Mouse (Mus musculus) thymus, adult 2 months (tissue): ENCODE results near the gene Car7. TPM values are rescaled to one million over a fixed set of nuclear protein-coding genes. Genes with fewer than 3 reads are reported as not detected.

Experiments
- DNase-seq: peaks from one replicate; pipeline ENCODE4 v3.0.0; 2021
- H3K27ac ChIP-seq: fragments of 200-500 bp; 2 replicates; pipeline ENCODE4 v1.5.1; 2012; ENCODE audit warnings: low read length, control low read depth; ENCODE audit not compliant: control insufficient read depth, insufficient read depth
- H3K27me3 ChIP-seq: fragments of 200-500 bp; 2 replicates; pipeline ENCODE4 v1.6.1; 2012; ENCODE audit warnings: mild to moderate bottlenecking, low read length, moderate library complexity, mixed read lengths; ENCODE audit not compliant: control insufficient read depth, insufficient read depth
- H3K36me3 ChIP-seq: fragments of 200-500 bp; 2 replicates; pipeline ENCODE4 v1.6.1; 2012; ENCODE audit warnings: mild to moderate bottlenecking, low read length, moderate library complexity; ENCODE audit not compliant: control insufficient read depth, insufficient read depth
- H3K4me1 ChIP-seq: fragments of 200-500 bp; replicated peaks from 2 replicates; pipeline ENCODE4 v1.6.1; 2012; ENCODE audit warnings: low read length; ENCODE audit not compliant: control insufficient read depth, insufficient read depth
- H3K4me3 ChIP-seq: fragments of 200-500 bp; 2 replicates; pipeline ENCODE4 v1.5.1; 2012; ENCODE audit warnings: mild to moderate bottlenecking, low read length, control low read depth, moderate library complexity; ENCODE audit not compliant: control insufficient read depth, insufficient read depth
- CTCF ChIP-seq: fragments of 200-500 bp; IDR thresholded peaks from 2 replicates; pipeline ENCODE4 v1.5.1; 2012; ENCODE audit warnings: mild to moderate bottlenecking, control low read depth, low read length, moderate library complexity, borderline replicate concordance; ENCODE audit not compliant: control insufficient read depth, poor library complexity, insufficient read depth; ENCODE audit errors: extremely low read depth
- POLR2A ChIP-seq: fragments of 200-500 bp; IDR thresholded peaks from 2 replicates; pipeline ENCODE4 v1.6.1; 2012; ENCODE audit warnings: mild to moderate bottlenecking, low read length, control low read depth, moderate library complexity; ENCODE audit not compliant: control insufficient read depth, poor library complexity, insufficient read depth; ENCODE audit errors: extremely low read depth
- WGBS: fragments of 180-500 bp; shearing (Covaris S2); methylation state at CpG from one replicate; pipeline ENCODE4 v1.1.7; 2018; 5-methylcytosine and 5-hydroxymethylcytosine counted together
- polyA plus RNA-seq: library from polyadenylated mRNA; depleted of rRNA; stranded (reverse); fragments of >200 nt; gene quantifications from 2 replicates; pipeline ENCODE4 v1.2.3, GENCODE M21; 2012; rRNA removed

The Car7 gene
- polyA plus RNA-seq, 1 experiment = 2.8 TPM

- no peak overlapping the region for H3K4me3 ChIP-seq
- WGBS = 52% methylated on average over 21 of the region's 21 CpGs
These were observed 61.5 kb downstream of the Car7 start for GRCm38 (mm10) chr8:104595773-104596536.

GRCm38 (mm10) chr8:104597656-104598055, 63.2 kb downstream of the Car7 start:
- no peaks in the 10 kb centered on the region; the same call in 1 of the 2 replicates for H3K27me3 ChIP-seq
- no peak for DNase-seq
- no peak overlapping the region for H3K4me3 ChIP-seq
- peaks cover 12% of the 10 kb centered on the region for H3K36me3 ChIP-seq
- TF ChIP-seq CTCF (no peak), POLR2A (no peak)
- no peak overlapping the region for H3K27ac ChIP-seq
- peaks cover 10% of the 10 kb centered on the region; the same call in 1 of the 2 replicates for H3K4me1 ChIP-seq
- 95% methylated on average over 6 of the region's 6 CpGs for WGBS

More at GRCm38 (mm10) chr8:104595773-104596536, 61.5 kb downstream of the Car7 start:
- DNase-seq = no peak
- Histone ChIP-seq H3K36me3 (peaks cover 12% of the 10 kb centered on the region), H3K4me1 (peaks cover 17% of the 10 kb centered on the region), H3K27me3 (no peaks in the 10 kb centered on the region), H3K27ac (no peak overlapping the region)
- no peak for TF ChIP-seq POLR2A
- no peak for TF ChIP-seq CTCF

- no peak overlapping the region for H3K4me3 ChIP-seq
- peaks cover 12% of the 10 kb centered on the region for H3K36me3 ChIP-seq
- DNase-seq = no peak
- WGBS = 43% methylated on average over 6 of the region's 6 CpGs
- TF ChIP-seq POLR2A = no peak
- no peaks in the 10 kb centered on the region; the same call in 1 of the 2 replicates for H3K27me3 ChIP-seq
- H3K4me1 ChIP-seq = peaks cover 10% of the 10 kb centered on the region; the same call in 1 of the 2 replicates
- H3K27ac ChIP-seq = no peak overlapping the region
These were observed 64.0 kb downstream of the Car7 start for GRCm38 (mm10) chr8:104598496-104598895.

Other genes starting within 250 kb of the Car7 start
- gene Cmtm2a, start 241.5 kb upstream of the Car7 start, polyA plus RNA-seq = 0.12 TPM in 1 of 2 replicates, not detected in the other
- not detected in 2 replicates for gene Gm45711, start 224.6 kb upstream of the Car7 start, polyA plus RNA-seq
- gene Cmtm1, start 224.5 kb upstream of the Car7 start, polyA plus RNA-seq = not detected in 2 replicates
- not detected in 2 replicates for gene Gm11020, start 213.1 kb upstream of the Car7 start, polyA plus RNA-seq
- not detected in 2 replicates for gene Cmtm2b, start 212.5 kb upstream of the Car7 start, polyA plus RNA-seq
- gene Cmtm3, start 195.3 kb upstream of the Car7 start, polyA plus RNA-seq = 63.4 and 76.3 TPM in 2 replicates
- 7.8 and 8.4 TPM in 2 replicates for gene Cmtm4, start 138.9 kb upstream of the Car7 start, polyA plus RNA-seq
- gene Dync1li2, start 91.6 kb upstream of the Car7 start, polyA plus RNA-seq = 15.6 and 16.1 TPM in 2 replicates
- gene Terb1, start 24.8 kb upstream of the Car7 start, polyA plus RNA-seq = 0.03 and 0.08 TPM in 2 replicates
- 8.9 and 14.3 TPM in 2 replicates for gene Nae1, start 52 bp upstream of the Car7 start, polyA plus RNA-seq
- gene Pdp2, start 56.8 kb downstream of the Car7 start, polyA plus RNA-seq = 6.0 and 6.4 TPM in 2 replicates
- gene Cdh16, start 89.7 kb downstream of the Car7 start, polyA plus RNA-seq = 0.20 and 1.5 TPM in 2 replicates
- gene Rrad, start 96.6 kb downstream of the Car7 start, polyA plus RNA-seq = 25.2 and 36.1 TPM in 2 replicates
- 72.0 and 76.9 TPM in 2 replicates for gene Ciao2b, start 107.3 kb downstream of the Car7 start, polyA plus RNA-seq
- gene Ces2a, start 199.3 kb downstream of the Car7 start, polyA plus RNA-seq = 0.87 and 1.0 TPM in 2 replicates